Mouse (Mus musculus): ENCODE data around the gene Hes5. TPM values are rescaled to one million over a fixed set of nuclear protein-coding genes. Genes with fewer than 3 reads are reported as not detected.

The Hes5 gene
- polyA plus RNA-seq, 1 experiment from 2014 or later = 0.15 TPM

GRCm38 (mm10) chr4:155011312-155012025, 50.7 kb downstream of the Hes5 start:
- no peak for DNase-seq
- 66% methylated on average over 8 of the region's 8 CpGs for WGBS (ENCODE audit: insufficient replicate concordance)

More at GRCm38 (mm10) chr4:155011312-155012025, 50.7 kb downstream of the Hes5 start:
- no peak for ATAC-seq
- Histone ChIP-seq H3K27ac (ENCODE audit: low read depth) (no peak overlapping the region), H3K4me3 (ENCODE audit: low read depth, low read length) (no peak overlapping the region), H3K27me3 (ENCODE audit: insufficient read depth, low read length) (no peaks in the 10 kb centered on the region), H3K4me2 (ENCODE audit: low read depth, low read length) (no peak overlapping the region), H3K9me3 (ENCODE audit: low read length) (no peaks in the 10 kb centered on the region), H3K4me1 (ENCODE audit: insufficient read depth) (0 out of 2 replicates have a peak, but pooled peaks cover 4% of the 10 kb centered on the region), H3K36me3 (replicated peaks; ENCODE audit: insufficient read depth, low read length) (no peaks in the 10 kb centered on the region), H3K9ac (replicated peaks) (no peak overlapping the region)
- TF ChIP-seq CTCF (IDR thresholded peaks at IDR 0.05; ENCODE audit: low read depth) = no peak
- TF ChIP-seq EP300 (IDR thresholded peaks at IDR 0.05; ENCODE audit: low read depth) = no peak

Other genes with a start within 250 kb of the Hes5 start
- not detected in 2 replicates for gene Ttc34, start 123.5 kb upstream of the Hes5 start, polyA plus RNA-seq (2015; fragmentation: Nextera tagmentation; extraction: Ambion mirVana)
- gene Mmel1, start 91.3 kb upstream of the Hes5 start, polyA plus RNA-seq (2015; fragmentation: Nextera tagmentation; extraction: Ambion mirVana) = 0.80 and 0.98 TPM in 2 replicates
- 5.9 and 6.5 TPM in 2 replicates for gene Fam213b, start 61.8 kb upstream of the Hes5 start, polyA plus RNA-seq (2015; fragmentation: Nextera tagmentation; extraction: Ambion mirVana)
- gene Tnfrsf14, start 32.4 kb upstream of the Hes5 start, polyA plus RNA-seq (2015; fragmentation: Nextera tagmentation; extraction: Ambion mirVana) = 17.2 and 20.0 TPM in 2 replicates
- 10.9 and 11.4 TPM in 2 replicates for gene Pank4, start 3.2 kb downstream of the Hes5 start, polyA plus RNA-seq (2015; fragmentation: Nextera tagmentation; extraction: Ambion mirVana)
- 0.04 TPM in 1 of 2 replicates, not detected in the other for gene Plch2, start 95.9 kb downstream of the Hes5 start, polyA plus RNA-seq (2015; fragmentation: Nextera tagmentation; extraction: Ambion mirVana)
- gene Pex10, start 106.1 kb downstream of the Hes5 start, polyA plus RNA-seq (2015; fragmentation: Nextera tagmentation; extraction: Ambion mirVana) = 5.9 and 6.8 TPM in 2 replicates
- 111 and 118 TPM in 2 replicates for gene Rer1, start 125.5 kb downstream of the Hes5 start, polyA plus RNA-seq (2015; fragmentation: Nextera tagmentation; extraction: Ambion mirVana)
- gene Morn1, start 125.7 kb downstream of the Hes5 start, polyA plus RNA-seq (2015; fragmentation: Nextera tagmentation; extraction: Ambion mirVana) = 2.2 TPM in 2 replicates

Measured in liver, postnatal 0 days (tissue).